Mouse (Mus musculus): ENCODE data around the gene Slc25a22. TPM values are rescaled to one million over a fixed set of nuclear protein-coding genes. Genes with fewer than 3 reads are reported as not detected.

Slc25a22 gene
- polyA plus RNA-seq, 1 experiment, result 66.0 TPM

- TF ChIP-seq GATA1 (IDR thresholded peaks at IDR 0.05; ENCODE audit: low read length), result no peak
Measured at GRCm38 (mm10) chr7:141420030-141420702, 17.5 kb downstream of the Slc25a22 start.

- TF ChIP-seq GATA1 (IDR thresholded peaks at IDR 0.05; ENCODE audit: low read length), result no peak
Measured at GRCm38 (mm10) chr7:141418970-141419369, 18.7 kb downstream of the Slc25a22 start.

- TF ChIP-seq GATA1 (IDR thresholded peaks at IDR 0.05; ENCODE audit: low read length), result no peak
Measured at GRCm38 (mm10) chr7:141417731-141418681, 19.7 kb downstream of the Slc25a22 start.

- no peak for TF ChIP-seq GATA1 (IDR thresholded peaks at IDR 0.05; ENCODE audit: low read length)
Measured at GRCm38 (mm10) chr7:141416144-141416841, 21.4 kb downstream of the Slc25a22 start.

- TF ChIP-seq GATA1 (IDR thresholded peaks at IDR 0.05; ENCODE audit: low read length), result no peak
Measured at GRCm38 (mm10) chr7:141413809-141414584, 23.7 kb downstream of the Slc25a22 start, which contains the start of gene Gatd1. Gene Gatd1, minus strand, starts transcription at chr7:141414136.

GRCm38 (mm10) chr7:141413331-141413730 lies 24.4 kb downstream of the Slc25a22 start:
- no peak for TF ChIP-seq GATA1 (IDR thresholded peaks at IDR 0.05; ENCODE audit: low read length)

GRCm38 (mm10) chr7:141411667-141412066 lies 26.0 kb downstream of the Slc25a22 start:
- TF ChIP-seq GATA1 (IDR thresholded peaks at IDR 0.05; ENCODE audit: low read length), result no peak

GRCm38 (mm10) chr7:141410631-141411030 lies 27.1 kb downstream of the Slc25a22 start:
- no peak for TF ChIP-seq GATA1 (IDR thresholded peaks at IDR 0.05; ENCODE audit: low read length)

- no peak for TF ChIP-seq GATA1 (IDR thresholded peaks at IDR 0.05; ENCODE audit: low read length)
Measured at GRCm38 (mm10) chr7:141408833-141409232, 28.9 kb downstream of the Slc25a22 start.

- no peak for TF ChIP-seq GATA1 (IDR thresholded peaks at IDR 0.05; ENCODE audit: low read length)
Measured at GRCm38 (mm10) chr7:141405466-141405865, 32.2 kb downstream of the Slc25a22 start.

GRCm38 (mm10) chr7:141403305-141403704 lies 34.4 kb downstream of the Slc25a22 start:
- TF ChIP-seq GATA1 (IDR thresholded peaks at IDR 0.05; ENCODE audit: low read length), result no peak

GRCm38 (mm10) chr7:141395348-141395747 lies 42.3 kb downstream of the Slc25a22 start:
- no peak for TF ChIP-seq GATA1 (IDR thresholded peaks at IDR 0.05; ENCODE audit: low read length)

- no peak for TF ChIP-seq GATA1 (IDR thresholded peaks at IDR 0.05; ENCODE audit: low read length)
Measured at GRCm38 (mm10) chr7:141394771-141395170, 42.9 kb downstream of the Slc25a22 start.

GRCm38 (mm10) chr7:141394158-141394557 lies 43.5 kb downstream of the Slc25a22 start:
- no peak for TF ChIP-seq GATA1 (IDR thresholded peaks at IDR 0.05; ENCODE audit: low read length)

Data from G1E-ER4 (cell line).